Mouse (Mus musculus) urinary bladder, postnatal 36 days (tissue): ENCODE measurements around the gene Ufl1.
"Not testable (repeated sequence)": the region's sequence is repeated elsewhere in the genome, so short reads cannot be mapped to it uniquely, and the experiment has no call there.

Source experiments
- DNase-seq, 2 experiments: peaks; one replicate each; pipeline ENCODE4 v3.0.0; 2022; ENCODE audit warnings: low spot score in 2 of 2, mixed read lengths in 1 of 2

The Ufl1 gene

DNA sequence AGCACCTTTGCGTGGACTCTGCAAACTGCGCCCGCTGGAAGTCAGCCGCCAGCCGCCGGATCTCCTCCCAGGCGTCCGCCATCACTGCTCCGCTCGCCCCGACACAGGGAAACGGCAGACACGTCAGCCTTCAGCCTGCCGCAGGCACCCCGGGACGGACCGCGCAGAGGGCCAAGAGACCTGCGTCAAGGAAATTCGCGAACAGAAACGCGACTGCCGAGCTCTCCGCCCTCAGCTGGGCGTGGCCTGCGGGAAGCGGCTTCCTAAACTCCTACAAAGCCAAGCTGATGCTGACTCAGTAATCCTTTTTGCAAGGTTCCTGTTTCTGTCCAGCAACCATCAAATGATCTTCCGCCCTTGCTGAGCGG, at the start of gene Ufl1:
Gene Ufl1 (minus strand): TSS at position 151 of the 368 bp plus-strand sequence.
- peak; percentile 97 to 98 for DNase-seq

DNA sequence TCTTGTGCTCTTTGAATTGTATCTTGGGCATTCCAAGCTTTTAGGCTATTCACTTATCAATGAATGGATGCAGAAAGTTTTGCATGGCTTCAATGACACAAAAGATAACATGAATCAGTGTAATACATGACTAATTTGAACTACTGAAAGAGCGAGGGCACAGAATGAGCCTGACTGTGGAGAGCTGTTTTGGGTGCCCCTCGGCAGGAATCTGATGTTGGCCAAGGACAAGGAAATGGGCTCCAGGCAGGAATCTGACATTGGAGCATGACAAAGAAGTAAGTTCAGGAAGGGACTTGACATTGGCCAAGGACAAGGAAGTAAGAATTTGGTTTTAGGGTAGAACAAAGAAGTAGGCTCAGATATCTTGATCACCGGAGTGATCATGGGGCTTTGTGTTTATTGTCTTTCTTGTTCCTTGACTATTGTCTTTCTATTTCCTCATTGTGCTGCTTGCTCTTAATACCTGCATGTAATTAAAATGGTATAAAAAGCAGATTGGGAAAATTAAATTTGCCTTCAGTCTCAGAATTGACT, 44.1 kb upstream of the Ufl1 start:
- no peak for DNase-seq

DNA sequence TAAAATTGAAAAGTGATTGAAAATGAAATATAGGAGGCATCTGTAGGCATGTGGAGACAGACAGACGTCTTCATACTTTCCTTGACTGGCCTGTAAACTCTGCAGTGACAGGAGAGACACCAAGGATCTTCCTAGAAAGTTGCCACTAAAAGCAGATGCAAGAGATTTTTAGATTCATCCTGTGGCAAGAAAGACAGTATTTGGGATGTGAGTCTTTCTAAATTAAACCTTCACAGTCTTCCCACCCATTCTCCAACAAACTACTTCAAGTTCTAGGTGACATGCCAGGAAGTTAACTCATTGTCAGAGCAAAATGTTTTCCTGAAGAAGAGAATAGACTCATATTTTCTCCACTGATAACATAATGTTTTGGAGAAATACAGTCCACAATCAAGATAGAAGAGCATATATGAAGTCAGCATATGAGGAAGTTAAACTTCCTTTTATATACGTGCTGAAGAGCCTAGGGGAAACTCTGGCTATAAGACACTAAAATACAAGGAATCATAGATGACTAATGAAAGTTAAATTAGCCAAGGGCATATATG, 41.1 kb upstream of the Ufl1 start:
- DNase-seq, result no peak

DNA sequence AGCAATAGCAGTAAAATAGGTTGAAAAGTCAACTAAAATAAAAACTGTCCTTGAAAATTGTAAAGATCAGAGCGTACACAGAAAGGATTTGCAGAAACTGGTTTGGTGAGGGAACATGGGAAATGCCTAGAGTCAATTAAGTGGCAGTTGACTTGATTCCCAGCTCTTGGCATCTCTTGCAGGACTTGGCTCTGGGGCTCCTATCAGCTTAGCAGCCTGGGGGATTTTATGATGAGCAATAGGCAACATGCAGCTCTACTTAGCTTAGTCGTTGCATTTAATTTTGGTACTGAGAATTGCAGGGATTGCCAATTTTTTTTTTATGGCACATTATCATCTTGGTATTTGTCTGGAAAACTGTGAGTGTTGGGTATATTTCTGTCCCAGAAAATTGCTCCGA, 32.1 kb upstream of the Ufl1 start:
- DNase-seq, result no peak

DNA sequence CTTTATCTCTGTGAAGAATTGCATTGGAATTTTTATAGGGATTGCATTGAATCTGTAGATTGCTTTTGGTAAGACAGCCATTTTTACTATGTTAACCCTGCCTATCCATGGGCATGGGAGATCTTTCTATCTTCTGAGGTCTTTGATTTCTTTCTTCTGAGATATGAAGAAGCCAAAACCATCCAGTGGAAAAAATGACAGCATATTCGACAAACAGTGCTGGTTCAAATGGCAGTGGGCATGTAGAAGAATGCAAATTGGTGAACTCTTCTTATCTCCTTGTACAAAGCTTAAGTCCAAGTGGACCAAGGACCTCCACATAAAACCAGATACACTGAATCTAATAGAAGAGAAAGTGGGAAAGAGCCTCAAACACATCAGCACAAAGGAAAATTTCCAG, 3.4 kb upstream of the Ufl1 start:
- DNase-seq, result not testable (repeated sequence)

DNA sequence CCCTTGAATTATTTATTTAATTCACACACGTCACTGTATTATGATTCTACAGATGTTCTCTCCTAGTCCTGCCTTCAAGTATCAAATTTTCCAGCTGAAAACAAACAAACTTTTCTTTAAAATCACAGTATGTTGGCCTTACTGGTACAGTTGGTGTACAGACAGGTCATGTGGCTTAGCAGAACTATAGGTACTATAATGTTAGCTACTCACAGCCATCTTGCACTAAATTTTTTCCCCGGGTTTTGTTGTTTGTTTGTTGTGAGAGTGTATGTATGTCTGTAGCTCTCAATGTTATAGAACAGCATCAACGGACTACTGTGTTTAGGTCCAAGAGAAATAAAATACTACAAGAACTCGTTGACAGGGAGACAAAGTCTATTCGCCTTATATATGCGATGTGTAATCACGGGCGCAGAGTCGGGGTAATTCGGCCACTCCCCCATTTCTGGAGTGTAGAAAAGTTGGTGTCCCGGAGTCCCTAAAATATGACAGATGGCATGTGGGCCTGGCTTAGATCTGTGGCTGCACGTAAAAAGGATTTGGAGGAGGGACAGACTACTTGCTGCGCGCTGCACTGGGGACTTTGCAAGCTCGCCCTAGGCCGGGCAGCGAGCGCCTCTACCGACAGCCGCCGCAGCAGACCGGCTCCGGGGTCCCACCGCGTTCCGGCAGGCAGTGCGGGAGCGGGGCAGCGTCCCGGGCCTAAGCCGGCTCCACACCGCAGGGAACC, 517 bp downstream of the Ufl1 start:
- DNase-seq, result no peak

DNA sequence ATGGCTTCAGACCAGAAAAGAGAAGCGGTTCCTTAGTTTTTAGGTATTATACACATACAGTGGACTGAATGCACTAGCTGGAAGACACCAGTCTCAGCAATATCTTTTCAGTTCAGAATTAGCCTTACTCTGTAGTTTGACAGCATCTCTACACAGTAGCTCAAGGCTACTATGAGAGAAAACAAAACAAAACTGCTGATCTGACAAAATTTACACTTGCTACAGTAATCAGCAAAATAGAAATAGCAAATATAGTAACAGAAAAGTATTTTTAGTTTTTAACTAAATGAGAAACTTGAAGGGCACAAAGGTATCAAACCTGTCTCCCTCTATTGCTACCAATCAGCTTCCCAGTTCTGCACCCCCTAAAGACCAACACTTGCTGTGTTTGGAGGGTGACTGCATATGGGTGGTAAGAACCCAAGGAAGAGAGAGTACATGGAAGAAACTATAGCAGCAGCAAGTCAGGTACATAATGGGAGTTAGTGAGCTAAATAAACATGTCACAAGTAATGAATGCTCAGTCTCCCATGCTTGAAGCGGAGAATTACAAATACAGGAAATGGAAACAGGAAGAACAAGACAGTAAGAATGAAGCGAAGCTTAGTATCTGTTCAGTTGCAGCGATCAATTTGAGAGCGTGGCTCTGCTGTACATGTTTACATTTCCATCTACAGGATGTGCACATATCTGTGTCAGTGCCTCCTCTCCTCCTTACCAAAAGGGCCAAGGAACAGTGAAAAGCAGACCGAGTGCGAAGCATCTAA, 8.6 kb downstream of the Ufl1 start:
- no peak for DNase-seq

DNA sequence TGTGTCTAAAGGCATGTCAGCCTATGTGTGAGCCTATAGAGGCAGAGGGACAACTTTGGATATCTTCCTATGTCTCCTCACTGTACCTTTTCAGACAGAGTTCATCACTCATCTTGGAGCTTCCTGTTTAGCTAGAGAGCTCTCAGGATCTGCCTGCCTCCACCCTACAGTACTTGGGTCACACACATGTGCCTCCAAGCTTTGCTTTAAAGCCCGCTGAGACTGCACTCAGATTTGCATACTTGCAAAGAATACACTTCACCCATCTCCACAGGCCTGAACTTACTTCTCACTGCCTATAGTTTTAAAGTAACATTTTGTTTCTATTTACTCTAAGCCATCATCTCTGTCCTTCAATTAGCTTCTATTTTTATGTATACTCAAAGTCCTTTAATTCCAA, 9.7 kb downstream of the Ufl1 start:
- DNase-seq, result no peak

DNA sequence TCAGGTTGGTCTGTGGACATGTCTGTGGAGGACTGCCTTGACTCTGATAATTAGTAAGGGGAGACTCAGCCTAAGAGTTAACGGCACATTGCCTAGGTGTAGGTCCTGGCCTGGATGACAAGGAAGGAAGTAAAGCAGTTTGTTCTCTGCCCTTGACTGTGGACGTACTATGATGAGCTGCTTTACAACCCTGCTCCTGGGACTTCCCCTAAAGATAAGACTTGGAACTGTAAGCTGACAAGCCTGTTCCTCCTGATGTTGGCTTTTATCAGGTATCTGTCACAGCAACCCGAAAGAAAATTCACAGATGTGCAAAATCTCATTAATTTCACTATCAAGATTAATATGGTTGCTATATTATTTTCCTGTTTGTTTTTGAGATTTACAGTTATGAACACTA, 14.5 kb downstream of the Ufl1 start:
- no peak for DNase-seq

DNA sequence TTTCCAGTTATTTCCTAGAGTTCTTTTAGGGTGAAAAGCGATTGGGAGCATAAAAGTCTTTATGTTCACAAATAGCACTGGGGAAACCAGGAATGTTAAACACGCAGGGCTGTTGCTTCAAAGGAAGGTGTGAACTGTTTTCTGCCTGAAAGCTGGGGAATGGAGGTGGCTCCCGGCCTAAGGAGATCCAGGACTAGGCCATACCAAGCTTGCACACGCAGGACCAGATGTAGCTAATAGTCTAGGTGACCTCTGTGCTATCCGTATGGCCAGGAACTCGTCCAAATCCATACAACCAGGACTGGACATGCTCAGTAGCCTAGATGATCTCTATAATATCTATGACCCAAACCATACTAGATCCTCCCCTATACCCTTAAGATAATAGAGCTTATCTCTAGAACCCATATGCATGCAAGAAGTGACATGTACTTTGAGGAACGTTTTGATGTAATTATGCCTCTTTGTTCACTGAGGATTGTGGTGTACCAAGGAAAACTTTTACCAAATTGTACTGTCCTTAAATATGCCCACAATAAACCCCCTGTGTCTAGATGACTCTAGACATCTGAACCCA, 23.7 kb downstream of the Ufl1 start:
- no peak for DNase-seq

DNA sequence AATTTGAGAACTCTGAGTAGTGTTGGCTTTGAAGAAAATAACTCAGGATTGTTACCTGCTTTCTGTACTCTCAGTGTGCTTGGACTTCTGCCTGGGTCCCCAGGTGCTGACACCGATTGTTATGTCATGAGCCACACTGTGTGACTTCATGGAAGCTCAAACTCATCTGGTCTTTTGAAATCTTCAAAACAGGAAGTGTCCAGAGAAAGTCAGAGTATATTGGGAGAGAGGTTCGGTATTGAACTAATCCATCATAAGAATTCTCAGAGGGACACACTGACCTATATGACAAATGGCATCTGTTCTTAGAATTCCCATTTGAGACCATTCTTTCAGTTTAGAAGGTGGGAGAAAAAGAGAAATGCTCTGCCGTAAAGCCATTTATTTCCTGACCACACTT, 38.8 kb downstream of the Ufl1 start, which contains the start of gene Fhl5:
Gene Fhl5 (minus strand): TSS at position 101 of the 400 bp plus-strand sequence.
- DNase-seq, result no peak

DNA sequence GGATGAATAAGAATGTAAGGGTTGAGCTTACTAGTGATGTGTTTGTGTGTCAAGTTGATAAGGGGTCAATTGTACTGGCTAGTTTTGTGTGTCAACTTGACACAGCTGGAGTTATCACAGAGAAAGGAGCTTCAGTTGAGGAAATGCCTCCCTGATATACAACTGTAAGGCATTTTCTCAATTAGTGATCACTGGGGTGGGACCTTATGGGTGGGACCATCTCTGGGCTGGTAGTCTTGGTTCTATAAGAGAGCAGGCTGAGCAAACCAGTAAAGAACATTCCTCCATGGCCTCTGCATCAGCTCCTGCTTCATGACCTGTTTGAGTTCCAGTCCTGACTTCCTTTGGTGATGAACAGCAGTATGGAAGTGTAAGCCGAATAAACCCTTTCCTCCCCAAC, 46.0 kb downstream of the Ufl1 start:
- DNase-seq, result not testable (repeated sequence)

DNA sequence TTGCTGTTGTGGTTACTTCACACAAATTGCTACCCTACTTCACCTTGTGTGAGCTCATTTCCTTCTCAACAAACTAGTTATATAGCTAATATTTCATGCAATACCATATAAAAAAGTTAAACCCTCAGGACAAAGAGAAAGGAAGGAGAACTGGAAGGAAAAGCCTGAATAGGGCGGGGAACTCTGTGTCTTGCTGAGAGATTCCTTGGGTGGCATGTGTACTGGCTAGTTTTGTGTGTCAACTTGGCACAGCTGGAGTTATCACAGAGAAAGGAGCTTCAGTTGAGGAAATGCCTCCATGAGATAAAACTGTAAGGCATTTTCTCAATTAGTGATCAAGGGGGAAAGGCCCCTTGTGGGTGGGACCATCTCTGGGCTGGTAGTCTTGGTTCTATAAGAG, 47.9 kb downstream of the Ufl1 start:
- not testable (repeated sequence) for DNase-seq

DNA sequence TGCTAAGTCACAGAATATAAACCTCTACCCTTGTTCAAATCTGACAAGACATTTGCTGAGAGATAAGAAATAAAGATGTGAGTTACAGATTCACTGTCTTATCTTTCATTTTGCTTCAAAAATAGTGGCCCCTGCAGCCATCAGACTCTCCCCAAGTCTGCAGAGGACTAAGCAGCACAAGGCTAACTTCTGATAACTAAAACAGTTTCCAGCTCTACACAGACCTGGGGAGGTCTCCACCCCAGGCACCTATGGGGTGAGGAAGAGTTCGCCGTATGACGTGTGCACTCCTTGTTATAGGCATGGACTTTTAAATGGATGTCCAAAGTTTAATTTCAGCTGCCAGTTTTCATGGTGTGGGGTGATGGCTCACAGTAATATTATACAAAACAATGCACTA, 49.1 kb downstream of the Ufl1 start:
- DNase-seq, result no peak

DNA sequence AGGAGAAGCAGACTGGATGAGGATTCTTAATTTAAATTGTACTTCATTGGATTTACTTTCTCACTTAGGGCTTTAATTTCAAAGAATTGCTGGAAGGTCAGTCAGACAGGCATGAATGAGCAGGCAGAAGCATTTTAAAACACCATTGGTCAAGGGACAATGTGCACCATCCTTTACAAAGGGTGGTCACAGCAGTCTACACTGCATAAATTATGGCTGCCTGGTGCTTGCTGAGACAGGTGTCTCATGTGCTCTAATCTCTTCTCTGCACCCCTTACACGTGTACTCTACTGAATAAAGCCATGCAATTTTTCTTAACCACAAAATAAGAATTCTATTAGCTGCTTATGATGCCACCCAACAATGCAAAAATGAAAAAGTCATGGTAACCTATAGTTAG, 54.1 kb downstream of the Ufl1 start:
- DNase-seq, result no peak

DNA sequence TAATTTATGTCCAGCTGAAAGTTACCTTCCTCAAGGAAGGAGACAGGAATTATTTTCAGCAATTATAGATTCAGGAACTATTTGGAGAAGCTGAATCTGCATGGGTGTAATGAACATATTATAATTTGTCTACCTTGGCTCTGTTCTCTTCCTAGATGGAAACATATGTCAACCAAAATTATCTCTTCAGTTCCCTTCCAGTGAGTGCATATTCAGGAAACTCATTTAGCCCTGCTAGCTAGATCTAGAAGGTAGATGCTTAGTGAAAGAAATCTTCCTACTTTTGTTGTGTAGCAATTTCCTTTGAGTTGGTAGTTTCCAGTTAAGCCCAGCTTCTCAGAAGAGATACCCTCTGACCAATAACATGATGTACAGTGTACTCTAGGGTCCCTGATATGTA, 59.7 kb downstream of the Ufl1 start:
- no peak for DNase-seq

DNA sequence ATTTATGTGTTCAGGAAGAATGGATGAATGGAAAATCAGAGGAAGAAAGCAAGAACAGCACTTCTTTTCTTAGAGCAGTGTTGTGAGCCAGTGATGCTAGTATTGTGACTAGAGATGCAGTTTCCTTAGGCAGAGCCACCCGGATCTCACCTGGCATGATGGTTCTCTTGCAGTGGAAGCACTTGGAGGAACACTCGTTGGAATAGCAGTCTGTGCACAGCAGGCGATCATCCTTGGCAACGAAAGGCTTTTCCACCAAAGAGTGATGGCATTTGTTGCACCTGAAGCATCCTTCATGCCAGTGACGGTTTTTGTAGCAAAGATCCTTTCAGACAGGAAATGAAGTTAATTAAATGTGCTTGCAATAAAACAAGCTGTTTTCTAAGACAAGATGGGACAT, 68.2 kb downstream of the Ufl1 start:
- no peak for DNase-seq

DNA sequence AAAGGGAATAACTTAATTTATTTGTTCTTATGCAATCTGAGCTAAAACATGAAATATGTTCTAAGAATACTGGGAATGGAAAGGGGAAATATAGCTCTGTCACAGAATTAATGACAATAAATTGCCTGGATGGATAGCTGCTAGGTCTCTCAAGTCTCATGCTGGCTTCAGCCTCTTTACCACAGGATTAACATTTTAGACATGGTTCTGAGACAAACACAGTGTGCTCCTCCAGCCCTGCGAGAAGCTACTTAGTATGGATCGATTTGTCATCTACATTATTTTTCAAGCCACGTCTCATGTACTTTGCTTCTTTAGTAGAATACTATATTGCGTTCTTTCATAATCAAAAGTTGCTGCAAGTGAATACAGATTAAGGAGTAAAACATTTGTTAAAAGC, 75.5 kb downstream of the Ufl1 start:
- DNase-seq, result no peak
